Mouse (Mus musculus) kidney, postnatal 25 days (tissue): ENCODE measurements around the gene Smarce1.
"Not testable (repeated sequence)": the region's sequence is repeated elsewhere in the genome, so short reads cannot be mapped to it uniquely, and the experiment has no call there.

Experiments used
- DNase-seq, 2 experiments: peaks; one replicate each; pipeline ENCODE4 v3.0.0; 2021; ENCODE audit warnings: mixed read lengths in 2 of 2

The Smarce1 gene

GRCm38 (mm10) chr11:99230261-99231048 lies at the start of gene Smarce1:
Smarce1 (minus strand) TSS chr11:99231017.
- DNase-seq = peak; percentile 78 to 87

GRCm38 (mm10) chr11:99279986-99280385 lies 49.2 kb upstream of the Smarce1 start:
- no peak for DNase-seq

- no peak for DNase-seq
Observed at GRCm38 (mm10) chr11:99276786-99277185, 46.0 kb upstream of the Smarce1 start.

GRCm38 (mm10) chr11:99275624-99276023 lies 44.8 kb upstream of the Smarce1 start:
- DNase-seq = no peak

GRCm38 (mm10) chr11:99272721-99273120 lies 41.9 kb upstream of the Smarce1 start:
- DNase-seq = no peak

- DNase-seq = no peak
Observed at GRCm38 (mm10) chr11:99269192-99269591, 38.4 kb upstream of the Smarce1 start.

- DNase-seq = peak; percentile 31 to 75
Observed at GRCm38 (mm10) chr11:99265796-99266195, 35.0 kb upstream of the Smarce1 start.

GRCm38 (mm10) chr11:99265220-99265619 lies 34.4 kb upstream of the Smarce1 start:
- DNase-seq = peak; percentile 40

GRCm38 (mm10) chr11:99256213-99256612 lies 25.4 kb upstream of the Smarce1 start:
- no peak for DNase-seq

- no peak for DNase-seq
Observed at GRCm38 (mm10) chr11:99255316-99255715, 24.5 kb upstream of the Smarce1 start.

GRCm38 (mm10) chr11:99253893-99254292 lies 23.1 kb upstream of the Smarce1 start:
- DNase-seq = no peak

- DNase-seq = no peak
Observed at GRCm38 (mm10) chr11:99252671-99253070, 21.9 kb upstream of the Smarce1 start.

GRCm38 (mm10) chr11:99250666-99251065 lies 19.8 kb upstream of the Smarce1 start:
- no peak for DNase-seq

GRCm38 (mm10) chr11:99250241-99250640 lies 19.4 kb upstream of the Smarce1 start:
- DNase-seq = no peak

GRCm38 (mm10) chr11:99249115-99249514 lies 18.3 kb upstream of the Smarce1 start:
- peak in 1 of 2 experiments; percentile 59 for DNase-seq

GRCm38 (mm10) chr11:99247916-99248315 lies 17.1 kb upstream of the Smarce1 start:
- DNase-seq = no peak

GRCm38 (mm10) chr11:99244519-99244918 lies 13.7 kb upstream of the Smarce1 start:
- DNase-seq = not testable (repeated sequence)

GRCm38 (mm10) chr11:99243820-99244374 lies 13.1 kb upstream of the Smarce1 start, which contains the start of gene Krt222:
Krt222 (minus strand) TSS chr11:99244085.
- DNase-seq = peak; percentile 5 to 44

- DNase-seq = no peak
Observed at GRCm38 (mm10) chr11:99243200-99243819, 12.5 kb upstream of the Smarce1 start.

- no peak for DNase-seq
Observed at GRCm38 (mm10) chr11:99242056-99242455, 11.2 kb upstream of the Smarce1 start.

GRCm38 (mm10) chr11:99238468-99238867 lies 7.7 kb upstream of the Smarce1 start:
- no peak for DNase-seq

- DNase-seq = peak in 1 of 2 experiments; percentile 31
Observed at GRCm38 (mm10) chr11:99231049-99231816, 416 bp upstream of the Smarce1 start.
